Mouse (Mus musculus) stomach, embryonic 15.5 days (tissue): ENCODE measurements around the gene Obscn. TPM values are rescaled to one million over a fixed set of nuclear protein-coding genes. Genes with fewer than 3 reads are reported as not detected.

Experiments used
- microRNA-seq: library from miRNA; unstranded; fragments of <30 nt; microRNA quantifications from one replicate; pipeline ENCODE4, GENCODE M21; 2016
- polyA plus RNA-seq: library from polyadenylated mRNA; unstranded; fragments of >200 nt; fragmentation: Nextera tagmentation; extraction: Ambion mirVana; gene quantifications from 2 replicates; pipeline ENCODE4 v1.2.1, GENCODE M21; 2015

Obscn gene
- polyA plus RNA-seq, 1 experiment from 2014 or later, result 0.80 TPM

Small RNA genes within 50 kb of the gene (microRNA-seq; reads per million reads assigned to microRNA genes)
- gene Gm44313, result not detected

Other genes with a start within 250 kb of the Obscn start
- gene Zfp39, start 232.2 kb downstream of the Obscn start, polyA plus RNA-seq, result 4.6 and 5.6 TPM in 2 replicates
- gene Btnl10, start 218.5 kb downstream of the Obscn start, polyA plus RNA-seq, result 0.59 and 0.95 TPM in 2 replicates
- gene Rnf187, start 197.5 kb downstream of the Obscn start, polyA plus RNA-seq, result 229 and 235 TPM in 2 replicates
- 42.0 and 45.8 TPM in 2 replicates for gene Hist3h2ba, start 187.5 kb downstream of the Obscn start, polyA plus RNA-seq
- gene Hist3h2a, start 181.7 kb downstream of the Obscn start, polyA plus RNA-seq, result 29.6 and 32.2 TPM in 2 replicates
- 0.19 and 0.28 TPM in 2 replicates for gene Trim17, start 181.7 kb downstream of the Obscn start, polyA plus RNA-seq
- gene Trim11, start 158.3 kb downstream of the Obscn start, polyA plus RNA-seq, result 17.9 and 19.1 TPM in 2 replicates
- 6.2 and 7.7 TPM in 2 replicates for gene Iba57, start 27.3 kb upstream of the Obscn start, polyA plus RNA-seq
- 1.2 and 1.7 TPM in 2 replicates for gene Gjc2, start 46.8 kb upstream of the Obscn start, polyA plus RNA-seq
- 115 and 121 TPM in 2 replicates for gene Guk1, start 55.8 kb upstream of the Obscn start, polyA plus RNA-seq
- 84.4 and 90.4 TPM in 2 replicates for gene Mrpl55, start 66.1 kb upstream of the Obscn start, polyA plus RNA-seq
- gene 2310033P09Rik, start 71.9 kb upstream of the Obscn start, polyA plus RNA-seq, result 27.7 and 29.2 TPM in 2 replicates
- 666 and 701 TPM in 2 replicates for gene Arf1, start 91.9 kb upstream of the Obscn start, polyA plus RNA-seq
- gene Wnt3a, start 154.3 kb upstream of the Obscn start, polyA plus RNA-seq, result 0.15 and 0.23 TPM in 2 replicates
- 4.9 and 5.3 TPM in 2 replicates for gene Wnt9a, start 170.5 kb upstream of the Obscn start, polyA plus RNA-seq
- 0.10 TPM in 1 of 2 replicates, not detected in the other for gene Prss38, start 239.3 kb upstream of the Obscn start, polyA plus RNA-seq